Mouse (Mus musculus) forelimb bud, embryonic 11.5 days (tissue): Measurements from ENCODE around the gene Nol4l.

Experiments
- DNase-seq: peaks from one replicate; pipeline ENCODE4 v3.0.0-alpha.2; 2012; ENCODE audit warnings: low read depth, low spot score

Gene Nol4l

GRCm38 (mm10) chr2:153529931-153530766 is at the start of gene Nol4l:
Gene Nol4l (minus strand): TSS chr2:153529971.
- DNase-seq: no peak

GRCm38 (mm10) chr2:153577122-153577521 is 47.4 kb upstream of the Nol4l start:
- no peak for DNase-seq

- no peak for DNase-seq
These were observed 46.4 kb upstream of the Nol4l start for GRCm38 (mm10) chr2:153576150-153576549.

- no peak for DNase-seq
These were observed 45.8 kb upstream of the Nol4l start for GRCm38 (mm10) chr2:153575554-153575953.

GRCm38 (mm10) chr2:153573101-153573500 is 43.3 kb upstream of the Nol4l start:
- no peak for DNase-seq

GRCm38 (mm10) chr2:153568541-153568940 is 38.8 kb upstream of the Nol4l start:
- DNase-seq: no peak

- no peak for DNase-seq
These were observed 38.2 kb upstream of the Nol4l start for GRCm38 (mm10) chr2:153568013-153568412.

- no peak for DNase-seq
These were observed 34.6 kb upstream of the Nol4l start for GRCm38 (mm10) chr2:153564343-153564742.

GRCm38 (mm10) chr2:153561564-153561963 is 31.8 kb upstream of the Nol4l start:
- no peak for DNase-seq

GRCm38 (mm10) chr2:153560664-153561541 is 31.1 kb upstream of the Nol4l start:
- no peak for DNase-seq

GRCm38 (mm10) chr2:153559613-153560152 is 29.9 kb upstream of the Nol4l start:
- no peak for DNase-seq

- no peak for DNase-seq
These were observed 28.7 kb upstream of the Nol4l start for GRCm38 (mm10) chr2:153558464-153558863.

- DNase-seq: no peak
These were observed 27.5 kb upstream of the Nol4l start for GRCm38 (mm10) chr2:153557259-153557658.

- no peak for DNase-seq
These were observed 26.4 kb upstream of the Nol4l start for GRCm38 (mm10) chr2:153556208-153556607.

GRCm38 (mm10) chr2:153554543-153554942 is 24.8 kb upstream of the Nol4l start:
- DNase-seq: no peak

- no peak for DNase-seq
These were observed 19.7 kb upstream of the Nol4l start for GRCm38 (mm10) chr2:153549486-153549885.

- DNase-seq: no peak
These were observed 18.6 kb upstream of the Nol4l start for GRCm38 (mm10) chr2:153548221-153548923.

GRCm38 (mm10) chr2:153547633-153548032 is 17.9 kb upstream of the Nol4l start:
- DNase-seq: no peak

GRCm38 (mm10) chr2:153546972-153547371 is 17.2 kb upstream of the Nol4l start:
- no peak for DNase-seq

- no peak for DNase-seq
These were observed 16.7 kb upstream of the Nol4l start for GRCm38 (mm10) chr2:153546471-153546870.

- DNase-seq: no peak
These were observed 15.0 kb upstream of the Nol4l start for GRCm38 (mm10) chr2:153544771-153545170.
